Mouse (Mus musculus) Patski (cell line): ENCODE data around the gene Tcirg1. TPM values are rescaled to one million over a fixed set of nuclear protein-coding genes. Genes with fewer than 3 reads are reported as not detected.

Experiments
- ATAC-seq: fragments of 100-300 bp; one replicate; pipeline ENCODE4 v1.8.0; 2021
- CTCF ChIA-PET: fragments of 350-600 bp; sonication (Branson Sonifier 250); formaldehyde crosslinking; loops from one replicate; lab custom pipeline; 2022; ENCODE audit warnings: inconsistent platforms; lab: Charles Lee
- POLR2A ChIA-PET: fragments of 350-600 bp; sonication (Branson Sonifier 250); formaldehyde crosslinking; loops from one replicate; lab custom pipeline; 2022; ENCODE audit warnings: antibody characterized with exemption, inconsistent platforms; lab: Charles Lee
- DNase-seq: peaks from one replicate; pipeline ENCODE4 v3.0.0-alpha.2; 2011; ENCODE audit warnings: low read depth, low spot score
- H3K27me3 ChIP-seq: fragments of 371-371 bp; one replicate; pipeline ENCODE4 v1.5.1; 2021
- CTCF ChIP-seq: fragments of 100-300 bp; IDR thresholded peaks from one replicate; pipeline ENCODE4 v1.5.1; 2021
- in situ Hi-C: fragments of 300-500 bp; cut with MboI; formaldehyde crosslinking; loops from 3 replicates; pipeline ENCODE4 v1.11.1; 2018; ENCODE audit warnings: low pct_unique_long_range_greater_than_20kb, mixed read lengths
- polyA plus RNA-seq: library from polyadenylated mRNA; unstranded; gene quantifications from one replicate; pipeline ENCODE4 v1.2.3, GENCODE M21; 2021

Tcirg1 gene
- polyA plus RNA-seq, 1 experiment from 2014 or later = 80.3 TPM

- in situ Hi-C loops = loop anchor here (5.0 kb wide), 1 partner anchor 36 kb away; no protein-coding TSS in a partner anchor
- H3K27me3 ChIP-seq = peaks cover 6% of the 10 kb centered on the region
- ChIA-PET CTCF (interaction anchor here (0.7 to 3.0 kb wide), 27 partner anchors 9 to 106 kb away, joined by 3 to 32 read pairs (median 4); partner anchors contain the start of genes Acy3, Aldh3b1, Aldh3b3 and Gm49405), POLR2A (no interaction called here)
- no peak for ATAC-seq
- TF ChIP-seq CTCF = no peak
- no peak for DNase-seq
These were observed 39.1 kb upstream of the Tcirg1 start for GRCm38 (mm10) chr19:3945872-3946564.

GRCm38 (mm10) chr19:3942986-3943735, 36.2 kb upstream of the Tcirg1 start:
- DNase-seq (no peak), ATAC-seq (no peak)
- ChIA-PET POLR2A (no interaction called here), CTCF (interaction anchor here (0.9 kb wide), 1 partner anchor 37 kb away, joined by 3 read pairs; no protein-coding TSS in a partner anchor)
- in situ Hi-C loops = no loop called here
- peaks cover 4% of the 10 kb centered on the region for H3K27me3 ChIP-seq
- no peak for TF ChIP-seq CTCF

DNA sequence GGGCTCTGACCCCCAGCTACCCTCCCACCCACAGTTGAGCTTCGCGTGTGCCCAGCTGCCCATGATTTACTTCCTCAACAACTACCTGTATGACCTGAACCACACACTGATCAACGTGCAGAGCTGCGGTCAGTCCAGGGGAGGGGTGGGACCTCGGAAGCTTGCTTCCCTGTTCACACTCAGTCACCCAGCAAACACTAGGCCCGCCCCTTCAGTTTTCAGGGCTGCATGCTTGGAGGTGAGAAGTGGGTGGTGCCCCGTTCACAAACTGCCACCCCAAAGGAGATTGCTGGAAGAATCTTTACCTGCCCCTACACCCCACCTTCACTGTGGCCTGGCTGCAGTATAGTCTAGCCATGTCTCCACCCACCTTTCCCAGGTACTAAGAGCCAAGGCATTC, 35.4 kb upstream of the Tcirg1 start:
- in situ Hi-C loops = no loop called here
- CTCF ChIA-PET = interaction anchor here (0.9 kb wide), 1 partner anchor 16 kb away, joined by 3 read pairs; no protein-coding TSS in a partner anchor
- ATAC-seq (no peak), DNase-seq (no peak)
- peaks cover 4% of the 10 kb centered on the region for H3K27me3 ChIP-seq
- TF ChIP-seq CTCF = no peak
- POLR2A ChIA-PET = no interaction called here

DNA sequence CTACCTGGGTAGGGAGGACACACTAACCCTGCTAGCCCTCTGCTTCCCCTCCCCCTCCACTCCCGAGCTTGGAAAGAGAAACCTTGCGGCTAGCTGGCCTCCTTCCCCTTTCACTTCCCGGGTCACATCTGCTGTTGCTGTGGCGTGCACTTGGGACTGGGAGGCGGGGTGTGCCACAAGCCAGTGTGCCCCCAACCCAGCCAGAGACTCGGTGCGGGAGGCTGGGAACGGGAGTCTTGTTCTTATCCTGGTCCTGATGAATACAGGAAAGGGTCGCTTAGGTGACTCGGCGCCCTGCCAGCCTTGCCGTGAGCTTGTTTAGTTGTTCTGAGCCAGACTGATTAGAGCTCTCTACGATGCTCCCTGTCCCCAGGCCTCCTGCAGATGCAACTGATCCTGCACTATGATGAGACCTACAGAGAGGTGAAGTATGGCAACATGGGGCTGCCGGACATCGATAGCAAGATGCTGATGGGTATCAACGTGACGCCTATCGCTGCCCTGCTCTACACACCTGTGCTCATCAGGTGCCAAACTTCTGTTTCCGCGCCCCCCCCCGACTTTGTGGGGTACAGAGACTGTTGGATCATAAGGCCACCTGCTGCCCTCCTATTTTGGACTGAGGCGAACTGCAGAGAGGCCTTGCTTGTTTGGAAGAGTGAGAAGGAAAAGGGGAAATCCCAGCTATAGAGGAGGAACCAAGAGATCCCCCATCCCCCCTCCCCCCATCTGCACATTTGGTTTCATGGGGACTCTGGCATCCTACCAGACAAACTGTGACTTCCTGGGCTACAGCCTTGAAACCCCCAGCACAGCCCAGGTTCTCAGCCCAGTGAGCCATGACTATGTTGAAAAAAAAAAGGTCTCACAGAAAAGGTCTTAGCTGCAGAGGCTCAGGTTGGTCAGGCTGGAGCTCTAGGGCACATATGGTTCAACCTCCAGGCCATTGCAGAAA, 29.2 kb upstream of the Tcirg1 start:
- no peak for DNase-seq
- in situ Hi-C loops = no loop called here
- ChIA-PET CTCF (interaction anchor here (1.2 to 1.9 kb wide), 2 partner anchors 10 to 25 kb away, joined by 3 to 4 read pairs; no protein-coding TSS in a partner anchor), POLR2A (interaction anchor here (1.1 kb wide), 1 partner anchor 32 kb away, joined by 3 read pairs; no protein-coding TSS in a partner anchor)
- H3K27me3 ChIP-seq = no peaks in the 10 kb centered on the region
- no peak for ATAC-seq
- no peak for TF ChIP-seq CTCF

- no peaks in the 10 kb centered on the region for H3K27me3 ChIP-seq
- in situ Hi-C loops = no loop called here
- DNase-seq = no peak
- TF ChIP-seq CTCF = no peak
- no peak for ATAC-seq
- ChIA-PET POLR2A (no interaction called here), CTCF (no interaction called here)
These were observed 28.3 kb upstream of the Tcirg1 start, which contains the start of gene Unc93b1 for GRCm38 (mm10) chr19:3935032-3935895. Gene Unc93b1, plus strand, starts transcription at chr19:3935186.

GRCm38 (mm10) chr19:3931716-3932115, 24.8 kb upstream of the Tcirg1 start:
- DNase-seq (no peak), ATAC-seq (no peak)
- no peak for TF ChIP-seq CTCF
- in situ Hi-C loops = no loop called here
- H3K27me3 ChIP-seq = no peaks in the 10 kb centered on the region
- POLR2A ChIA-PET = no interaction called here
- CTCF ChIA-PET = interaction anchor here (1.4 kb wide), 1 partner anchor 15 kb away, joined by 3 read pairs; no protein-coding TSS in a partner anchor

- CTCF ChIA-PET = interaction anchor here (1.5 kb wide), 1 partner anchor 82 kb away, joined by 3 read pairs; the partner anchor contains the start of gene Ndufv1
These were observed 23.5 kb upstream of the Tcirg1 start for GRCm38 (mm10) chr19:3930262-3931057.

GRCm38 (mm10) chr19:3929211-3929941, 22.4 kb upstream of the Tcirg1 start, which contains the start of gene Aldh3b1:
Gene Aldh3b1, minus strand, starts transcription at chr19:3929808.
- in situ Hi-C loops = no loop called here
- no peak for TF ChIP-seq CTCF
- POLR2A ChIA-PET = interaction anchor here (0.7 to 0.9 kb wide), 2 partner anchors 71 to 112 kb away, joined by 3 to 4 read pairs; no protein-coding TSS in a partner anchor
- CTCF ChIA-PET = interaction anchor here (0.9 to 1.5 kb wide), 2 partner anchors 17 to 83 kb away, joined by 3 to 4 read pairs; partner anchors contain the start of gene Ndufv1
- ATAC-seq (peak; percentile 29), DNase-seq (peak; percentile 43)
- H3K27me3 ChIP-seq = no peaks in the 10 kb centered on the region

More at GRCm38 (mm10) chr19:3930262-3931057, 23.5 kb upstream of the Tcirg1 start:
- TF ChIP-seq CTCF = no peak
- POLR2A ChIA-PET = no interaction called here
- ATAC-seq (no peak), DNase-seq (no peak)
- in situ Hi-C loops = no loop called here
- no peaks in the 10 kb centered on the region for H3K27me3 ChIP-seq
